Mouse (Mus musculus) forebrain, embryonic 11.5 days (tissue): ENCODE measurements at regions not wholly inside any gene's neighbourhood (a gene's known extent, or its start where the extent isn't known, plus 50 kb on each side); places are given as distances from the start of the nearest gene placed in this dataset.

Experiments
- ATAC-seq: fragments of 200-750 bp; cut with Nextera tagmentation; replicated peaks from 2 replicates; pipeline ENCODE4 v1.8.0; 2017; ENCODE audit warnings: moderate TSS enrichment; ENCODE audit not compliant: low FRiP score
- DNase-seq: peaks from one replicate; pipeline ENCODE4 v3.0.0-alpha.2; 2017; ENCODE audit warnings: low spot score
- H3K27ac ChIP-seq: fragments of 300-500 bp; sonication (generic); 2 replicates; pipeline ENCODE4 v1.5.1; 2014; ENCODE audit warnings: low read depth, low read length
- H3K27me3 ChIP-seq: fragments of 300-500 bp; sonication (generic); 2 replicates; pipeline ENCODE4 v1.6.1; 2014; ENCODE audit warnings: mild to moderate bottlenecking, low read length, mixed read lengths; ENCODE audit not compliant: control insufficient read depth, insufficient read depth
- H3K36me3 ChIP-seq: fragments of 300-500 bp; sonication (generic); 2 replicates; pipeline ENCODE4 v1.6.1; 2014; ENCODE audit warnings: mild to moderate bottlenecking, low read length, moderate library complexity, mixed read lengths; ENCODE audit not compliant: control insufficient read depth, insufficient read depth
- H3K4me1 ChIP-seq: fragments of 300-500 bp; sonication (generic); replicated peaks from 2 replicates; pipeline ENCODE4 v1.6.1; 2014; ENCODE audit warnings: low read length, mixed read lengths; ENCODE audit not compliant: control insufficient read depth, insufficient read depth
- H3K4me2 ChIP-seq: fragments of 300-500 bp; sonication (generic); 2 replicates; pipeline ENCODE4 v1.6.1; 2014; ENCODE audit warnings: low read depth, mild to moderate bottlenecking, low read length, moderate library complexity, mixed read lengths; ENCODE audit not compliant: severe bottlenecking
- H3K4me3 ChIP-seq: fragments of 300-500 bp; sonication (generic); 2 replicates; pipeline ENCODE4 v1.5.1; 2014; ENCODE audit warnings: low read depth, low read length
- H3K9ac ChIP-seq: fragments of 300-500 bp; sonication (generic); 2 replicates; pipeline ENCODE4 v1.6.1; 2014; ENCODE audit warnings: low read length
- H3K9me3 ChIP-seq: fragments of 300-500 bp; sonication (generic); 2 replicates; pipeline ENCODE4 v1.6.1; 2016; ENCODE audit warnings: low read length, mixed read lengths; ENCODE audit not compliant: control insufficient read depth
- WGBS: fragments of 180-500 bp; shearing (Covaris S2); extraction: QIAGEN DNeasy Blood & Tissue Kit; methylation state at CpG from one replicate; pipeline ENCODE4 v1.1.7; 2014; 5-methylcytosine and 5-hydroxymethylcytosine counted together

DNA sequence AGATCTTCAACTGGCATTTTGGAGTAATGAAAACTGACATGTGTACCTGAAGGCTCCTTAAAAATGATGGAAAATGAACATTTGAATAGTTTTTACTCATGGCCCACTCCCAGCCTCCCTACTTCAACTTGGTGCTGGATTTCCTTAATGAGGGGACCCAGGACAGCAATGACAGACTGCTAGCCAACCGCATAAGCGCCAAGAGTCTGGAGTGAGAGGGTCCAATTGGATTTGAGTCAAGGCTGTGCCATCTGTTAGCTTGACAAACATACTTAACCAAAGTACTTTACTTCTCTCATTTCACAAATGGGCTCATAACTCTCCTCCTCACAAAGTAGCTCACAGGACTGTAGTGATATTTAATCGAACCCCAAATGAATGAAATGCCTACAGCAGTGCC is 158.2 kb upstream of the Tmpo start:
- Histone ChIP-seq H3K4me2 (no peak overlapping the region), H3K27me3 (no peaks in the 10 kb centered on the region), H3K9me3 (no peaks in the 10 kb centered on the region), H3K4me1 (no peaks in the 10 kb centered on the region), H3K4me3 (no peak overlapping the region), H3K27ac (no peak overlapping the region), H3K36me3 (no peaks in the 10 kb centered on the region), H3K9ac (no peak overlapping the region)
- WGBS, result 90% methylated on average over 3 of the region's 3 CpGs
- DNase-seq, result no peak
- no peak for ATAC-seq

DNA sequence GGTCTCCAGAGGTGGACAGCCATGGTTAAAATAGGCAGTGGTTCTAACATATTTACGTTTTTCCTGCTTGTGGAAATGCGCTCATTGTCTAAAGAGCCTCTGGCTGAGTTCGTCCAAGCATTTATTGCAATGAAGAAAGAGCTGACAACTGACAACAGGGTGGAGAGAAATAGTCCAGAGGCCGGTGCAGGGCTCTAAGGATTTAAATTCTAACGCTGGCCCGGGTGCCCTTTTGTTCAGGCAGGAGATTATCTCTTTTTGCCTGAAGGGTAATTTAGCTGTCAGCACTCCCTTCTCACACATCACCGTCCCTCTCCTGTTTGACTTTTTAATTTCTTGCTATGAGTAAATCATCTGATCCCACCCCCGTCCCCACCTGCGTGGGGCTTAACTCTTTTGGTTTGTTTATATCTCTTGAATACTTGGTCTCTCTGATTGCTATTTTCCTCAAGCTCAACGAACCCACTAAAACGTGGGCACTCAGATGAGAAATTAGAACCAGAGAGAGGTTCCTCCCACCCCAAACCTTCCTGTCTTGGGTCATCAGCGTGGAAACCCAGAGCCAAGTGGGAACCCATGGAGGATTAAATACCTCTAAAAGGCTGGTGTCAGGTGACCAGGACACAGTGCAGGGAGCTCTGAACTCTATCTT is 145.7 kb upstream of the Tmpo start:
- H3K27ac ChIP-seq, result no peak overlapping the region
- no peaks in the 10 kb centered on the region for H3K36me3 ChIP-seq
- no peak for DNase-seq
- H3K4me1 ChIP-seq, result no peaks in the 10 kb centered on the region; the same call in 1 of the 2 replicates
- ATAC-seq, result no peak
- no peaks in the 10 kb centered on the region for H3K9me3 ChIP-seq
- no peak overlapping the region for H3K4me3 ChIP-seq
- WGBS, result 15% methylated on average over 12 of the region's 12 CpGs
- H3K27me3 ChIP-seq, result no peaks in the 10 kb centered on the region
- H3K4me2 ChIP-seq, result no peak overlapping the region
- no peak overlapping the region for H3K9ac ChIP-seq

DNA sequence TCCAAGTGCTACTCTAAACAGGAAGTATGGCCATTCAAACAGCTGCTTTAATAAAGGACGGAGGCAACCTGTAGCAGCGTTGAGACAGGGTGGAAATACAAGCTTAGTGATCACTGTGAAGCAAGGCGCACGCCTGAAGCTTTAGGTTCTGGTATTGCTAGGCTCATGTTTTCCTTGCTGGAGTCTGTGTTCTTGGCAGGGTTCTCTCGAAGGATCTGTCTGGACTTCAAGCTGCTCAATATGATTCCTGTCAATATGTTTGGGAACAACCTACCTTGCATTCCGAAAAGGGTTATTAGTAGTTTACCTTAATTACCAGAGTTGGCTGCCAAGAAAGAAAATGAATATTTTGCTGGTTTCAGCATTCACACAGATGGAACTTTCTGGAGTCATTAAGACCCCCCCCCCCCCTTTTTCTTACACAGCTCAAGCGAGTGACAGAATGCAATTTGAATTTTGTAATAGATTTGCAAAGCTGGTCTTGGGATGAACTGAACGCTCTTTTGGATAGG is 145.1 kb upstream of the Tmpo start:
- no peak for ATAC-seq
- H3K4me1 ChIP-seq, result no peaks in the 10 kb centered on the region; the same call in 1 of the 2 replicates
- H3K4me2 ChIP-seq, result no peak overlapping the region
- no peaks in the 10 kb centered on the region for H3K36me3 ChIP-seq
- no peak overlapping the region for H3K27ac ChIP-seq
- 78% methylated on average over 8 of the region's 8 CpGs for WGBS
- H3K9ac ChIP-seq, result no peak overlapping the region
- H3K27me3 ChIP-seq, result no peaks in the 10 kb centered on the region
- no peak for DNase-seq
- H3K9me3 ChIP-seq, result no peaks in the 10 kb centered on the region
- no peak overlapping the region for H3K4me3 ChIP-seq

DNA sequence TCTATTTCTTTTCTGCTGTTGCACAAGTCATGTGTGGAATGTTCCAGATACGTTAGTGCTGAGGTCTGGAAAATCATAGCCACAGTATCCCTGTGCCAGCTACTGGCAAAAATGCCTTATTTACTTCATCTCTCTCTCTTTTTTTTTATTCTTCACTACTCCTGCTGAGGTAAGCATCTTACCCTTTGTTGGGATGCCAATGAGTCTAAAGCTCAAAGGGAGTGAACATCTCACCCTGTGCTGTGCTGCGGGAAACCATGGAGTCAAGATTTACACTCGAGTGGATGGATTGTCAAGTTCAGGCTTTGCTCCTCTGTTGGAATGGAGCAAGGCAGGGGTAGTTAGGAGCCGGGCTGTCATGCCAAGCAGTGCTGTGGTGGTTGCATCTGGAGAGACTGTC is 140.1 kb upstream of the Tmpo start:
- no peak overlapping the region for H3K4me2 ChIP-seq
- H3K27me3 ChIP-seq, result no peaks in the 10 kb centered on the region
- H3K9ac ChIP-seq, result no peak overlapping the region
- no peak for ATAC-seq
- WGBS, result 85% methylated on average over 4 of the region's 4 CpGs
- H3K9me3 ChIP-seq, result no peaks in the 10 kb centered on the region
- H3K4me3 ChIP-seq, result no peak overlapping the region
- no peaks in the 10 kb centered on the region for H3K4me1 ChIP-seq
- no peak overlapping the region for H3K27ac ChIP-seq
- DNase-seq, result no peak
- H3K36me3 ChIP-seq, result no peaks in the 10 kb centered on the region

DNA sequence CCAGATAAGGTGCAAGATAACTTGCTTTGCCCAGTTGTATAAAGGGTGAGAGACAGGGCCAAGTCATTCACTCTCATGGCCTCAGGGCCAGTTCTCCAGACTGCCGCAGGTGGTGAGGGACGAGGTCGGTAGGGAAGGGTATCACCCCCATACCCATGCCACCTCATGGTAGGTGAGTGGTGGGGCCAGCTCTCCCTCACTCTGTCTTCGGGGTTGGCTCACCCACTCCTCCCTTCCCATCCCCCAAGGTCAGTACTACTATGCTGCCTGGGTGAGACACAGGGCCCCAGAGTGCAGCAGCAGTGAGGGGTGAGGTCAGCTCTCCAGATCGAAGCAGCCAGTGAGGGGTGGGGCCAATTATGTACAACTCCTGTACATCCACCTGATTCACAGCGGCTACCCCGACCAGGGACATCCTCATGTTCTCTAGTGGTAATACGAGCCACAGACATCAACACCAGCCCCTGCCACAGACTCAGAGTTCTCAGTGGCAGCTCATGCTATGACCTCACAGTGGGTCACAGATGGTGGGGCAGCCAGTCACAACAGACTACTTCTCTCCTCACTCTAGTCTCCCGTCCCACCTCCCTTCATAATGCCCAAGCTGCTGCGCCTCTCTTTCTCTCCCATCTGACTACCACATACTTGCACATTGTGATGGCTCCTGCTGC is 138.5 kb upstream of the Tmpo start:
- Histone ChIP-seq H3K9ac (no peak overlapping the region), H3K27ac (no peak overlapping the region), H3K4me2 (no peak overlapping the region), H3K27me3 (no peaks in the 10 kb centered on the region), H3K36me3 (no peaks in the 10 kb centered on the region), H3K4me1 (no peaks in the 10 kb centered on the region), H3K9me3 (no peaks in the 10 kb centered on the region), H3K4me3 (no peak overlapping the region)
- DNase-seq, result no peak
- 87% methylated on average over 10 of the region's 10 CpGs for WGBS
- peak; percentile 33; the same call in 1 of the 2 replicates for ATAC-seq

DNA sequence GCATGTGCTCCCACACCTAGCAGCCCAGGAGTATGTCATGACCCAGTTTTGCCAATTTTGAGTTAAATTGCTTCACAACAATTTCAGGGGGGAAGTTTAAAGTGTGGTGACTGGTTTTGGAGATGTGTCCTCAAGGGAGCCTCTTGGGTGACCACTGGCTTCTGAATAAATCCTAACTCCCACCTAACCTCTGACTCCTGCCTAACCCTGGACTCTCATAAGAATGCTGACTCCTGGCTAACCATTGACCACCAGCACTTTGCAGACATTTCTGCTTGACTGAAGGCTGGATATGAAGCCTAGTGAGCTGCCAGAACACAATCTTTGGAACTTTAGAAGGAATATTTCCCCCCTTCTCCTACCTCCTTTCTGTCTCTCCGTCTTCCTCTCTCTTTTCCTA is 133.3 kb upstream of the Tmpo start:
- H3K27ac ChIP-seq, result no peak overlapping the region
- 94% methylated on average over 1 of the region's 1 CpGs for WGBS
- no peak overlapping the region for H3K4me2 ChIP-seq
- H3K27me3 ChIP-seq, result no peaks in the 10 kb centered on the region
- DNase-seq (no peak), ATAC-seq (no peak)
- no peaks in the 10 kb centered on the region for H3K36me3 ChIP-seq
- no peaks in the 10 kb centered on the region for H3K4me1 ChIP-seq
- H3K4me3 ChIP-seq, result no peak overlapping the region
- no peak overlapping the region for H3K9ac ChIP-seq
- H3K9me3 ChIP-seq, result no peaks in the 10 kb centered on the region

DNA sequence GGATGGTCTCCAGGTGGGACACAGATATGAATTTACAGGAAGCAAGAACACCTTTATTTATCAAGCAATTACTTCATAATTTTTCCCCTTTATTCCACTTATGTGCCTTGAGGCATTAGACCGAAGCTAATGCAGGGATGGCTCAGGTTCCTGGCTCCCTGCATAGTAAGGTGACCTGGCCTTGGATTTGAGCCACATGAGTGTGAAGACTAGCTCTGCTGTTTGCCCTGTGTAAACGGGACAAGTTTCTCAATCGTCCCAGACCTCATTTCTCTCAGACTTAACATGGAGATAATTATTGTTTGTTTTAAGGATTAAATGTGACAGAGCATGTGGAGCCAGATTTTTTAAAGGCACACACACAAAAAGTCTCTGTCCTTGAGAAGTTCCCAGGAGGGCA is 132.2 kb upstream of the Tmpo start:
- H3K4me1 ChIP-seq, result no peaks in the 10 kb centered on the region
- WGBS, result 62% methylated on average over 3 of the region's 3 CpGs
- H3K27me3 ChIP-seq, result no peaks in the 10 kb centered on the region
- no peaks in the 10 kb centered on the region for H3K9me3 ChIP-seq
- no peaks in the 10 kb centered on the region for H3K36me3 ChIP-seq
- no peak overlapping the region for H3K27ac ChIP-seq
- DNase-seq (no peak), ATAC-seq (no peak)
- H3K4me2 ChIP-seq, result no peak overlapping the region
- no peak overlapping the region for H3K9ac ChIP-seq
- H3K4me3 ChIP-seq, result no peak overlapping the region

DNA sequence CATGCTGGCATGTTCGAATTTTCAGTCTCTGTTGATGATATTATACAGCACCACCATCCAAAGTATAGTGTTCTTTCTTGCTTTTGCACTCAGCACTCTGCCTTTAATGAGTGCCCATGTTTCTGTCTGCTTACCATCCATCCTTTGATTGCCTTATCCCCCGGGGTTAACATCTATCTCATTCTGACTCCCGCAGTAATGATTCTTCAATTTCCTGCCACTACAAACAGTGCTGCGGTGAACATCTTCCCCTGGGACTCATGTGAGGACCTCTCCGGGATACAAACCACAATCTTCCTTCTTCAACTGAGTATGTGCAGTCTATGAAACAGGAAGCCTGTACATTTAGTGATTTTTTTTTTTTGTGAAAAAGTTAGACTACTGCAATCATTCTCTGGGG is 131.8 kb upstream of the Tmpo start:
- Histone ChIP-seq H3K9me3 (no peaks in the 10 kb centered on the region), H3K9ac (no peak overlapping the region), H3K27ac (no peak overlapping the region), H3K4me3 (no peak overlapping the region), H3K27me3 (no peaks in the 10 kb centered on the region), H3K4me1 (no peaks in the 10 kb centered on the region), H3K4me2 (no peak overlapping the region), H3K36me3 (no peaks in the 10 kb centered on the region)
- ATAC-seq (no peak), DNase-seq (no peak)
- WGBS, result 85% methylated on average over 5 of the region's 5 CpGs

DNA sequence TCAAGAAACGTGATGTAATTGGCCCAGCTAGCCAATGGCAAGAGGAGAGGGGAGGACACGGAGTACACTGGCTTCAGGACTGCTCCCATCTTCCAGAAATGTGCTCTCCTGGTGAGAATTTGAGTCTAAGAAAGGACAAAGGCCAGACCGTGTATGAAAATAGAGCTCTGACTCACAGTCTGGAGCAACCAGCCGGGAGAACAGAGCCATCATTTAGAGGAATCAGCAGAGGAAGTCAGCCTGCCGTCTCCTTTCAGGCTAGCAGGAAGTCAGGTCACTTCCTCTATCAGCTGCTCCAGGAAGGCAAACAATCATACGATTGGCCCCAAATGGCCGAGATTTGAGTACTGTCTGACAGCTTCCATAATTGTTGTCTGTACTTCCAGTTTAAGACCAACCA is 119.0 kb upstream of the Tmpo start:
- ATAC-seq, result no peak
- DNase-seq, result no peak
- Histone ChIP-seq H3K27me3 (no peaks in the 10 kb centered on the region), H3K4me2 (no peak overlapping the region), H3K27ac (no peak overlapping the region), H3K9me3 (no peaks in the 10 kb centered on the region), H3K4me1 (no peaks in the 10 kb centered on the region), H3K36me3 (no peaks in the 10 kb centered on the region), H3K9ac (no peak overlapping the region), H3K4me3 (no peak overlapping the region)
- 86% methylated on average over 7 of the region's 7 CpGs for WGBS
